Mouse (Mus musculus) cortical plate, adult 2 months (tissue): ENCODE results near the gene Ginm1.

Experiments
- CTCF ChIP-seq: fragments of 200-500 bp; IDR thresholded peaks from 2 replicates; pipeline ENCODE4 v1.5.1; 2011; ENCODE audit warnings: mild to moderate bottlenecking, control low read depth, low read length; ENCODE audit not compliant: insufficient read depth; ENCODE audit errors: extremely low read depth
- POLR2A ChIP-seq: fragments of 200-500 bp; IDR thresholded peaks from 2 replicates; pipeline ENCODE4 v1.6.1; 2011; ENCODE audit warnings: mild to moderate bottlenecking, low read length, control low read depth; ENCODE audit not compliant: insufficient read depth; ENCODE audit errors: extremely low read depth

GRCm38 (mm10) chr10:7737914-7738313, 54.7 kb downstream of the Ginm1 start:
- no peak for TF ChIP-seq CTCF
- TF ChIP-seq POLR2A, result no peak
